Mouse (Mus musculus): ENCODE measurements around the gene Taar7d.
"Not testable (repeated sequence)": the region's sequence is repeated elsewhere in the genome, so short reads cannot be mapped to it uniquely, and the experiment has no call there.

The Taar7d gene

DNA sequence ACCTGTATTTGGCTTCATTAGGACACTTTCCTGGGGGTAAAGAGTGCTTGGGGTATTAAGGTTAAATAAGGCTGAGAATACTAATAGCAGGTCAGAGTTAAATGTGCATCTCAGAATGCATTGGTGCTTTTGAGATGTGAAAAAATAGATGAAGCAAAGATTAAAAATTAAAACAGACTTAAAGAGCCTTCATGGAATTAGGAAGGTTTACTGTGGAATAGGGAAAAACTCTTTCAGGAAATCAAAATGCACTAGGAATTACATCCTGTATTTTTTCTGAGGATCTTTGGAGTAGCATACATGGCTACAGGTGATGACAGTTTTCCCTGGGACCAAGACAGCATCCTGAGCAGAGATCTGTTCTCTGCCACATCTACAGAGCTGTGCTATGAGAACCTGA lies at the start of gene Taar7d:
Taar7d (plus strand) TSS at position 301 of the 400 bp plus-strand sequence.
- DNase-seq (ENCODE audit: low spot score in 2 of 2) = no peak

DNA sequence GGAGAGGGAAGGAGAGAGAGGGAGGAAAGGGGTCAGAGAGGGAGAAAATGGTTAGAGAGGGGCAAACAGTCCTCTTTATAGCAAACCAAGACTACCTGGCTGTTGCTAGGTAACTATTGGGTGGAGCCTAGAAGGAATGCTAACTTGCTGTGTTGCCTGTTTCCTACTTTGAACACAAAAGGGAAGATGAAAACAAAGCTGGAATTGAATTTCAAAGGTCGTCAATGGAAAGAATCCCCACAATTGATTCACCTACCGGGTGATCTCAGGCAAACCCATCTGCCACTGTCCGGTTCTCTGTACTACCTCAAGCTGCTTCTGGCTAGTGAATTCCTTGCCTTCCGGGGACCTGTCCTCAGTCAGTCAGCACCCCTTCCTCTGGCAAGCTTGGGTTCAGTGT lies 49.1 kb upstream of the Taar7d start:
- DNase-seq (ENCODE audit: low spot score in 2 of 2) = no peak

DNA sequence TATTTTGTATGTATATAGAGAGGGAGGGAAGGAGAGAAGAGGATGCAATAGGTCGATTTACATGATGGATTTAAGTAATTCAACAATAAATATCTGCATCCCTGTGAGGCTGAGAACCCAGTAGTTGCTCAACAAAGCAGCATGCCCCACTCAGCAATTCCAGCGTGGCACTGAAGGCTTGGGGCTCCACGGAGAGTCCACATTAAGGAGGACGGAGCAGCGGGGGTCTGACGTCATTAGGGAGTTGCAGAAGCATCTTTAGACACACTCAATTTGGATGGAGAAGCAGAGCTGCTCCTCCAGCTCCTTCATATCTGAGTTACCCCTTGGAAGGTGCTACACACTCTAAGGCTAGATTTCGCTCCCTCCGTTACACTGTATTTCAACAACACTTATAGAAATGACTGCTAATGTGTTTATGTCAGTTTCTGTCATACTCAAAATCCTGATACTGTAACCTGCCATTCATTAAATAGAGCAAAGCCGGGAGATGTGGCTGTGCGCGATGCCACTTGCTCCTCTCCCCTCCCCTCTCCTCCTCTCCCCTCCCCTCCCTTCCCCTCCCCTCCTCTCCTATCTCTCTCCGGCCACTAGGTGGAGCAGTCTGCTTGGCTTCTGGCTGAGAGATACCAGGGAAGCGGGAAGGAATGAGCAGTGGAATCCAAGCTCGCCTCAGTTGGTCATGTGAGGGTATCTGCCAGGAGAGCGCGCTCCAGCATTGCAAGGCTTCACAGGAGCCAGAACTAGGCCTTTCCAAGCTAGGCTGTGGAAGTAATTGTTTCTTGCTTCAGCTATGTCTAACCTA lies 47.9 kb upstream of the Taar7d start:
- peak; percentile 75 to 86 for DNase-seq (ENCODE audit: low spot score in 2 of 2)

DNA sequence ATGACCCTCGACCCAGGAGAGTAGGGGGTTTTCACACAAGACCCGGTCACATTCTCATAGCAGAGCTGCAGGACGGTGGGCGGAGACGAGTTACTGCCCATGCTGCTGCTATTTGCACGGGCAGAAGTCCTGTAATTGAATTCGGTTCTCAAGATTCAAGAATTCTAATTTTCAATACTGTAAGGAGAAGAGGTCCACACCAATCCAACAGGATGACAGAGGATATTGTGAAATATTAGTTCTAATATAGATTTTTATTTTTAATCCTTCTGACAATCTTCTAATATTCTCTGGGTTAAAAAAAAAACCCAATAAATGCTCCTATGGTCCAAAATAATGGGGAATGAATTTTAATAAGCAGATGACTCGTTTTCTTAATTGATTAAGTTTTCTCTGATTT lies 41.5 kb upstream of the Taar7d start, which contains the start of gene Taar6:
Taar6 (minus strand) TSS at position 101 of the 400 bp plus-strand sequence.
- DNase-seq (ENCODE audit: low spot score in 2 of 2) = no peak

DNA sequence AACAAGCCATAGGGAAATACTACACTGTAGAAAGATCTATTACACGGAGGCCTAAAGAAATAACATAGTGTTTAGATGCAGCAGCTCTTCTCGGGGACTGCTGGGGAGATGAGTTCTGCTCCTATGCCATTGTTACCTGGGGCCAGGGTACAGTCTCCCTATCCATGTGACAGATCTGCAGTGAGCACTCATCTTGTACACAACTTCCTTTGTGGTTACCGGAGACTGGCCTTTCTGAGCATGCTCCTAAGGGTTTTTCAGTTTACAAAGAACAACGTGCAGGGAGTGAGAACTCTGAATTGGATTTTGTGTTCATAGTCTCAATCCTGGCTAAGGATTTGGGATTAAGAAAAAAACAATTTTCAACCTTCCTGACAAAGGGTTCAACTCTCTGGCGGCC lies 40.6 kb upstream of the Taar7d start:
- DNase-seq (ENCODE audit: low spot score in 2 of 2) = no peak

- no peak for DNase-seq (ENCODE audit: low spot score in 2 of 2)
Observed at GRCm38 (mm10) chr10:23993381-23993780, 33.6 kb upstream of the Taar7d start, which contains the start of gene Taar7a. Gene Taar7a (minus strand): TSS chr10:23993481.

GRCm38 (mm10) chr10:23999639-24000038 lies 27.4 kb upstream of the Taar7d start, which contains the start of gene Taar7b:
Gene Taar7b (plus strand): TSS chr10:23999939.
- DNase-seq (ENCODE audit: low spot score in 2 of 2) = no peak

DNA sequence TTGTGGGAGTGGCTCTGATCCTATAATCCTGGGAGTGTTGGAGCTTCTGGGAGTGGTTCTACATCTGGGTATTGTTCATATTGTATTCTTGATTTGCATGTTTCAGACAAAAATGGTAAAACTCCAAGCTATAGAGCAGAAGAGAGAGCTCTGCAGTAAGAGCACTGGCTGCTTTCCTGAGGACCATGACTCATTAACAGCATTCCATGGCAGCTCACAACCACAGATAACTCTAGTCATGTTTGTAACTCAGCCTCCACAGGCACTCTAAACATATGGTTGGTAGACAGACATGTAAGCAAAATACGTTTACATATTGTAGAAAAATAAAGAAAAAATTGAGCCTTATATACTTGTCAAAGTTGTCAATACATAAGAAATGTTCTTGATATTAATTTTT lies 20.6 kb upstream of the Taar7d start:
- no peak for DNase-seq (ENCODE audit: low spot score in 2 of 2)

DNA sequence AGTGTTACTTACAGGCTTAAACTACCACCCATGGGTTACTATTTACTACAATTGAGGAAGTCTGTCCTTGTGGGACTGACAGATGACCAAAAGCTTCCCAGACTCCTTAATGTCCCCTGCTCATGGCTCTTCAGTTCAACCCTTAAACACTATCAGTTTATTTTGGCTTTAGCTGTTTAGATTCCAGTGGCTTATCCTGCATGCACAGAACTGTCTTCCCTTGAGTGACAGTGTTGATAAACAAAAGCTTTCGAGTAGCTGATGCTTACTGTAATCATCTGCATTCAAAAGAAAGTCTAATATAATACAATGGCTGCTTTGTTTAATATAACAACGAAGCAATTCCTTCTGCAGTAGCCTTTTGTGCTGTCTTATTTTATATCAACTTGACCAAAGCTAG lies 20.0 kb upstream of the Taar7d start:
- DNase-seq (ENCODE audit: low spot score in 2 of 2) = no peak

DNA sequence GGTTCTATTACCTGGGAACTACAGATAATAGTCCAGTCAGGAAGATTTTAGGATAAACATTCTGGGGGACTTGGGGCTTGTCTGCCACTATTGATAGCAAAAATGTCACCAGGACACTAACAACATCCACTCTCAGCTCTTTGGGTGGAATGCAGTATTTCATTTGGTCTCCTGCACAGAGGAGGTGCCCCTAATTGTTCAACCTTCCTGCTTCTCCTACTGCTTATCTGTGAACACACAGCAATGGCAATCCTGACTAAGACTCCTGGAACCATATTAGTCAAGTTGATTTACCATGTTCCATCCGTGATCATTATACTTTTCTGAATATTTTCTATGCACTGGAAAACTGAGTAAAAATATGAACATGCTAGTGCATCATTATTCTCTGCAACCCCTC lies 18.9 kb upstream of the Taar7d start:
- no peak for DNase-seq (ENCODE audit: low spot score in 2 of 2)

GRCm38 (mm10) chr10:24031347-24031746 lies 4.3 kb downstream of the Taar7d start:
- DNase-seq (ENCODE audit: low spot score in 2 of 2) = no peak

DNA sequence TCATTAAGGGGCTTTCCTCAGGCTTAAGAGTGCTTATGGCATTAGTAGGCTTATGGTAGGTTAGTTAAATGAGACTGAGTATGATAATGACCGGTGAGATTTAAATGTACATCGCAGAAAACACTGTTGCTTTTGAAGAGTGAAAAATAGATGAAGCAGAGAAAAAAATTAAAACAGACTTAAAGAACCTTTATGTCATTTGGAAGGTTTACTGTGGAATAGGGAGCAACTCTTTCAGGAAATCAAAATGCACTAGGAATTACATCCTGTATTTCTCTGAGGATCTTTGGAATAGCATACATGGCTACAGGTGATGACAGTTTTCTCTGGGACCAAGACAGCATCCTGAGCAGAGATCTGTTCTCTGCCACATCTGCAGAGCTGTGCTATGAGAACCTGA lies 10.3 kb downstream of the Taar7d start, which contains the start of gene Taar7e:
Taar7e (plus strand) TSS at position 301 of the 400 bp plus-strand sequence.
- DNase-seq (ENCODE audit: low spot score in 2 of 2) = no peak

- DNase-seq (ENCODE audit: low spot score in 2 of 2) = no peak
Observed at GRCm38 (mm10) chr10:24040120-24040869, 13.3 kb downstream of the Taar7d start.

GRCm38 (mm10) chr10:24049210-24049609 lies 22.2 kb downstream of the Taar7d start, which contains the start of gene Taar7f:
Gene Taar7f (plus strand): TSS chr10:24049510.
- no peak for DNase-seq (ENCODE audit: low spot score in 2 of 2)

DNA sequence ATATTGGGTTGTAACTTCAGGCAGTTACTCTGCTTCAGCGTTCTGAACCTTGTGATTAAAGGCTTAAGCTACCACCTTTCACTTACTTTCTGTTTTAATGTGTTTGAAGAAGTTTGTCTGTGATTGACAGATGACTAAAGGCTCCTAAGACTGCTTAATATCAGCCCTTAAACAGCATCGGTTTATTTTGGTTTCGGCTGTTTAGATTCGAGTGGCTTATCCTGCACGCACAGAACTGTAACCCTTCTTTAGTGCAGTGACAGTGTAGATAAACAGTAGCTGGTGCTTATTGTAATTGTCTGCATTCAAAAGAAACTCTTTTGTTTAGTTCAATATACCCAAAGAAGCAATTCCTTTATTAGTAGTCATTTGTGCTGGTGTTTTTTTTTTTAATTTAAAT lies 25.0 kb downstream of the Taar7d start:
- no peak for DNase-seq (ENCODE audit: low spot score in 2 of 2)

DNA sequence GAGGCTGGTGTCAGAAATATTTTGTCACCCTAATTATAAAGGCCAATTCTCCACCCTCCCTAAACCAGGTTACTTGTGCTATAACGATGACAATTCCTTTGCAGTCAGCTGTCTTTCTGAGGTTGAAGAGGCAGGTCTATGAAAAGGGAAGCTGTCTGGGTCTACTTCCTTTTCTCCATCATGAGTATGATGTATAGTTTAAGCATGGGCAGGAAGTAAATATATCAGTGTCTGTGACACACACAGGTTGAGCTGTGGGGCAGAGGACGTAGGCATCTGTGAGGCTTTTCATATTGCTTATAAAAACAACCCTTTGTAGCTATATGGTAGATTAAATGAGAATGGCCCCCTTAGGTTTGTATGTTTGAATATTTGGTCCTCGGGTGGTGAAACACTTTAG lies 32.0 kb downstream of the Taar7d start:
- DNase-seq (ENCODE audit: low spot score in 2 of 2) = no peak

DNA sequence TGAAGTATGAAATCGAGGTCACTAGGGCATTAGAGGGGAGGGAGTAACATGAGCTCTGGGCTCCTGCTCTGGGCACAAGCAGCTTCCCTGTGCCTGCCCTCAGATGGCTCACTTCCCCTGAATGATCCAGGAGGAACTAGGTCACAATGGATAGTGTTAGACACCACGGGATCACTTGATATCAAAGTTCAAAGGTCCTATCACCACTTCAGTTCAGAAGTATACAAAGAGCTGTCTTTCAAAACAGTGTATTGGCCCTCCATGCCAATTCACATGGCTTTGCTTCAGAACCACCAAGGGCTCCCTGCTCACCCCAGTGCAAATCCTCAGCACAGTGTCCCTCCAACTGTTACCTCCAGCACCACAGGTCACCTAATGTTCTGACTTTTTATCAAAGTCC lies 47.7 kb downstream of the Taar7d start:
- DNase-seq (ENCODE audit: low spot score in 2 of 2) = not testable (repeated sequence)

DNA sequence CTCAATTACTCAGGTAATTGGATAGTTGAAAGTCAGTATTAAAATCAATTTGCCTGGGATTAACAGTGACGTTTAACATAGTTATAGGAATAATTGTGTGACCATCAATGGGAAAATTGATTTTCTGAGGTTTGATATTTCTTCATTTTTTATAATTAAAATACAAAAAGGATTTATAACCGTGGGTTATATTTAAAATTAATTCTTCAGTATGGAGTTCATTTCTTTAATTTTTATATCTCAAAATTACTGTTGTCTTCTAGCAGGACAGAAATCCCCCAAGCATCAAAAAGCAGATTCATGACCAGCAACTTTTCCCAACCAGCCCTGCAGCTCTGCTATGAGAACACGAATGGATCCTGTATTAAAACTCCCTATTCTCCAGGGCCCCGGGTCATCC lies 49.2 kb downstream of the Taar7d start, which contains the start of gene Taar8a:
Taar8a (plus strand) TSS at position 301 of the 400 bp plus-strand sequence.
- not testable (repeated sequence) for DNase-seq (ENCODE audit: low spot score in 2 of 2)

Data from right cerebral cortex, postnatal 10 days (tissue).